Mouse (Mus musculus) right cerebral cortex, postnatal 14 days (tissue): Measurements from ENCODE around the gene Tmem91.

Source experiments
- DNase-seq: peaks from one replicate; pipeline ENCODE4 v3.0.0; 2022

Tmem91 gene

GRCm38 (mm10) chr7:25694104-25694503, 19.1 kb upstream of the Tmem91 start:
- no peak for DNase-seq

GRCm38 (mm10) chr7:25690051-25690450, 15.1 kb upstream of the Tmem91 start:
- no peak for DNase-seq

- DNase-seq = no peak
These were observed 14.6 kb upstream of the Tmem91 start for GRCm38 (mm10) chr7:25689603-25690021.

GRCm38 (mm10) chr7:25688810-25689586, 14.0 kb upstream of the Tmem91 start:
- DNase-seq = no peak

GRCm38 (mm10) chr7:25687811-25688401, 12.9 kb upstream of the Tmem91 start:
- DNase-seq = no peak

- no peak for DNase-seq
These were observed 11.9 kb upstream of the Tmem91 start, which contains the start of gene Tgfb1 for GRCm38 (mm10) chr7:25686680-25687531. Gene Tgfb1 (plus strand): TSS chr7:25687002.

- DNase-seq = no peak
These were observed 11.0 kb upstream of the Tmem91 start for GRCm38 (mm10) chr7:25685926-25686470.

GRCm38 (mm10) chr7:25684659-25685058, 9.7 kb upstream of the Tmem91 start:
- no peak for DNase-seq

- DNase-seq = no peak
These were observed 8.7 kb upstream of the Tmem91 start for GRCm38 (mm10) chr7:25683474-25684180.

- no peak for DNase-seq
These were observed 6.6 kb upstream of the Tmem91 start for GRCm38 (mm10) chr7:25681341-25682231.

- DNase-seq = peak; percentile 91
These were observed 5.7 kb upstream of the Tmem91 start, which contains the start of gene B9d2 for GRCm38 (mm10) chr7:25680514-25681258. Gene B9d2 (plus strand): TSS chr7:25680780.

GRCm38 (mm10) chr7:25679971-25680370, 5.0 kb upstream of the Tmem91 start:
- no peak for DNase-seq

- no peak for DNase-seq
These were observed 2.0 kb upstream of the Tmem91 start for GRCm38 (mm10) chr7:25677013-25677412.

- DNase-seq = peak; percentile 94
These were observed 1.3 kb upstream of the Tmem91 start for GRCm38 (mm10) chr7:25676085-25676781.

- no peak for DNase-seq
These were observed 439 bp upstream of the Tmem91 start for GRCm38 (mm10) chr7:25675405-25675804.

GRCm38 (mm10) chr7:25674297-25674696, 669 bp downstream of the Tmem91 start:
- DNase-seq = no peak

GRCm38 (mm10) chr7:25672442-25672841, 2.5 kb downstream of the Tmem91 start:
- no peak for DNase-seq

- DNase-seq = no peak
These were observed 3.3 kb downstream of the Tmem91 start for GRCm38 (mm10) chr7:25671686-25672085.

- no peak for DNase-seq
These were observed 4.9 kb downstream of the Tmem91 start for GRCm38 (mm10) chr7:25670096-25670495.

GRCm38 (mm10) chr7:25669631-25670030, 5.3 kb downstream of the Tmem91 start:
- DNase-seq = no peak
